Mouse (Mus musculus) skeletal muscle tissue, adult 2 months (tissue): ENCODE results near the gene Olfr145.

Experiments
- DNase-seq: peaks from one replicate; pipeline ENCODE4 v3.0.0-alpha.2; 2012; ENCODE audit warnings: low read depth, low spot score

Olfr145 gene

DNA sequence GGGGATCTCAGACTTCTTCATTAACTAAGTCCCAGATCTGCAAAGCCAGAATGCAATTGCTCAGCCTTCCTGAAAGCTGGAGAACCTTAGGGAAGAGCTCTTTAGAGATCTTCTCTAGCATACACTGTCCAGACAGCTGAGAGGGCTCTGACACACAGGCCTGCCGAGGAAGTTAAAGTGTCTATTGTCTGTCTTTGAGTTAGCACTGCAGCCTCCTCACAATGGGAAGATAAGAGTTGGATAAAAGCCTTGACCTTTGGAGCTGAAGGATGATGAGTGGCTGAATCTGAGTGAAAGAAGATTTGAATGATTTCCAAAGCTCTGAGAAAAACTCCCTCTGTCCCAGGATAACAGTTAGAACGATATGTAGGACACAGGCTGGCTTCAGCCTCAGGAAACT, at the start of gene Olfr145:
TSS of gene Olfr145 (plus strand) at position 64 of the 400 bp plus-strand sequence.
- no peak for DNase-seq

DNA sequence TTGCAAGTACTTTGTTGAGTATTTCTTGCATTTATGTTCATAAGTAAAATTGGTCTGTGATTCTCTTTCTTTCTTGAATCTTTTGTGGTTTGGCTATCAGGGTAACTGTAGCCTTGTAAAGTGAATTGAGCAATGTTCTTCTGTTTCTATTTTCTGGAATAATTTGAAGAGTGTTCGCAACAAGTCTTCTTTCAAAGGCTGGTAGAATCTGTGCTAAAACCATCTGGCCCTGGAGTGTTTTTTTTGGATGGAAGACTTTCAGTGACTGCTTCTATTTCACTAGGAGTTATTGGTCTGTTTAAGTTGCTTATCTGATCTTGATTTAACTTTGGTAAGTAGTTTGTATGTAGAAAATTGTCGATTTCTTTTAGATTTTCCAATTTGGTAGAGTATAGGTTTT, 47.3 kb upstream of the Olfr145 start:
- no peak for DNase-seq

DNA sequence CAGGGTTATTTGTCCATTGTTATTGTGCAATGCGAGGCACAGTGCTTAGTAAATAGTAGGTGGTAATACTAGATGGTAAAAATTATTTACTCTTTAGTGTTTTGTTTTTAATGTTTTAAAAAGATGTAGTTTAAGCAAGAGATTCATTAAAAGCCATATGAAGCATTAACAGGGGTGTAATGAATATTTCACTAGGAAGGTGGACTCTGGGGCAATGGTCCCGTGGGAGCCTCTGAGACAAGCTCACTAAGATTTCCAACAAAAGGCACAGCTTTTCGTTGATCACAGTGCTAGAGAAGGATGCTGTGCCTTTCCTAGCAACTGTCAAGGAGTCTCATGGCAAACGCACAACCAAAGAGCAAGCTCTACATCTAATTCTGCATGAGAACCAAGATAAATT, 42.6 kb upstream of the Olfr145 start, which contains the start of gene Olfr877:
TSS of gene Olfr877 (plus strand) at position 301 of the 400 bp plus-strand sequence.
- DNase-seq, result no peak

DNA sequence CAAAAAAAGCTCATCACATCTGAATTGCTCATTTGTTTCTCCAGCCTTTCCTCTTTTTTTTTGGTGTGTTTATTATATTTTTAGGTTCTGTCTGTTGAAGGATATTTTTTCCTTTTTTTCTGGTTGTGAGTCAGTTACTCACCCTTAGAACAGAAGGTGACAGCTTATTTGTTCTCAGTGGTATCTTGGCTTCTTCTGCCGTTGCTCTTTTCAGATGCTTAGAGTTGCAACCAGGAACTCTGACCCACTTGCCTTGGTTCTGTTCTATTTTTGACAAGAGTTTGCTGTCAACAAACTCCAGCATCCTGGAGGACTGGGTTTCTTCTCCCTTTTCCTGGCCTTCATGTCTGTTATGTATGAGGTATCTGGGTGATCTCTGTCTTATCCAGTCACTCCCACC, 33.2 kb upstream of the Olfr145 start:
- DNase-seq, result no peak

DNA sequence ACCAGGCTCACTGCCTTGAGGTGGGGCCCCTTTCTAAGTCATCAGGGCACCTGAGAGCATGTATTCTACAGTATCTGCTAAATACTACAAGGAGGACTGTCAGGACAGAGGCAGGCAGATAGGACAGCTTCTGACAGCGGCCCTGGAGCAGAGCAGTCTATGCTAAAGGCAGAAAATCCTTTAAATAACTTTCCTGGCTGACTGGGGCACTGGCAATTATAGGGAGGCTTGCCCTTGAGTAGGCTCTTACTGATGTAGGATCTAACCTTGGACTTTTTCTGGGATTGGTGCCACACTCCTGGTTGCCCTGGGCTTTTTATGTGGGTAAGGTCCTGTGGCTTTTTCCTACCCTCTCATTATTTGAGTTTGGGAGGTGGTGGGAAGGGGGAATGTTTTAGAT, 26.3 kb upstream of the Olfr145 start:
- DNase-seq, result no peak

DNA sequence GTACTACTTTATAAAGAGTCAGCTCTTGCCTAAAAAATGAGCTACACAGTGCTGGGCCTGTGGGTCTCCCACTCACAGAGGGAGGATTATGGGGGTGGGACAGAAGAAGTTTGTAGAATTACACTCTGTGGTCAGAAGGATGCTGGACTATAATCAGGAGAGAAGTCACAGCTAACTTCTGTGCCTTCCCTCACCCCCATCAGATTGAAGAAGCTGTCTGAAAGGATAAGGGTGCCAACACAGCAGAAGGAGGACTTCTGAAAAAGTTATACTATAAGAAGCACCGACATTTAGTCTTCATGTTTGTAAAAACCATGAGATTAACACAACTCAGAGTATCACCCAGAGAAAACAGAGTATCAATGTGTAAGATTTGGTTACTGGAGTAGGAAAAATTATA, 25.4 kb upstream of the Olfr145 start:
- no peak for DNase-seq

DNA sequence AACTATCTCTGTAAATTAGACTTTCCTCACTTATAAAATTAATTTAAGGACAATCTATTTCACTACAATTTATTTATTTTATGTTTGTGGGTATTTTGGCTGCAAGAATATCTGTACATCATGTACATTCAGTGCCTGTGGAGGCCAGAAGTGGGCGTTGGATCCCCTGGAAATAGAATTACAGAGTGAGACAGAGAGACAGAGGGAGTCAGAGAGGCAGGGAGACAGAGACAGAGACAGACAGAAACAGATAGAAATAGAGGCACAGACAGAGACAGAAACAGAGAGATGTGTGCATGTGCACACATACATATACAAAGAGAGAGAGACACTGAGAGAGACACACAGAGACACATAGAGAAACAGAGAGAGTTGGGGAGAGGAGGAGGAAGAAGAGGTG, 25.0 kb upstream of the Olfr145 start:
- no peak for DNase-seq

DNA sequence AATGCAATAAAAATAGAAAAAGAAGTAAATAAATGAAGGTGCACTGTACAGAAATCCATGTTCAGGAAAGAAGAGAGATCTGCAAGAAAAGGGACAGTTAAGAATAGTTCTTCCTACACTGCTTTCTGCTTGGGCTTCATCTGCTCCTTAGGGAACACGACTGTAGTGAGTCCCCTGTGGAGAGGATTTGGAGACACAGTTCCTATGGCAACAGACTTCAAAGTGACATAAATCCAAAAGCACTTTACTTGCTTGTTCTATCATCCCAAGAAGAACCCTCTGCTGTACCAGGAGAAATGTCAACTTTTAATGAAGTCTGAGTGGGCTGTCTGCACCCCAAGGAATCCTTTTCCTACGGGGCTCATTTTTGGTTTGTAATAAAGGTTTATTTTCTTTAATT, 5.6 kb upstream of the Olfr145 start:
- no peak for DNase-seq

DNA sequence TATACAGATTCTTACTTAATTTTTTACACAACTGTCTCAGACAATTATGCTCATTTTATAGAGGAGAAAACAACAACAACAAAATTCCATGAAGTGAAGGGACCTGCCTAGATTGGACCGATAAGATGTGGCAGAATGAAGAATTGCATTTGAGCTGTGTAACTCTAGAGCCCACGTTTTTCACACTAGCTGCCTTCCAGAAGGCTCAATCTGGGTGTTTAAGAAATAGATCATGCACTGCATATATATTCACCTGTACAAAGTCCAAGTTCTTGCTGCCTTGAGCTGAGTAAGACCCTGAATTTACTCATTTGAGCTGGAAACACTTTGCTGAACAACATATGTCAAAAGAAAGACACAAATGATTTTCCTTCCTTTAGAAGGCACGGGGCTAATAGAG, 9.0 kb downstream of the Olfr145 start:
- no peak for DNase-seq

DNA sequence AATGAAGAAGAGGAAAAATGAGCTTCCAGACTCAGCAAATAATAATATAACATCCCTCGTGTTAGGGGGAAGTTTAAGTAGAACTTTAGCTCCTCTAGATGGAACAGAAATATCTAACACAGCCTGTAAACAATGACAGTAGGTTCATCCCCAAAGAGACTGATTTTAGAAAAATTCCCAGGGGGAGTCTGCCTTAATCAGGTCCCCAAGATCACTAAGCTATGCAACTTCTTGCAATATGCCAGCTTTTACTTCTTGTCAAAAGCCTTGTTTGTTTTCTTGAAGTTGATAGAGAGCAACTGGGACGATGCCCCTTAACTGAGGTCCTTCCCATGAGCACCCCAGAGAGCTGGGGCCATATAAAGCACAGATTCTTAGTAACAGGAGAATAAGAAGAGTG, 21.0 kb downstream of the Olfr145 start, which contains the start of gene Olfr878:
TSS of gene Olfr878 (plus strand) at position 301 of the 400 bp plus-strand sequence.
- DNase-seq, result no peak

DNA sequence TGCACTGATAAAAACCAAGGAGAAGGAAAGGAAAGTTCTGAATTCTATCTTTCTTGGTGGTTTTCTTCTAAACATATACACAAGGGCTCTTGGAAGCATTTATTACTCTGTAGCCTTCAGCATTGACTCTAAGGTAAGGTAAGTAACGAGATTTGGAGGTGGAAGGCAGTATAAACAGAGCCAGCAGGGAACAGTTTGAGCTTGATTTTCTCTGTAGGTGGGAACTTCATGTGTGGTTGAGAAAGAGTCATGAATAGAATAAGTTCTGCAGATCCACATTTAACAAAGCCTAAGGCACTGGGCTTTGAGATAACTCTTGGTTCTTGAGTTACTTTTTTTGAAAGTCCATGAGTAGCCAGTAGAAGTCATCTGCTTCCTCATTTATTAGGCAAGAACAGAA, 21.5 kb downstream of the Olfr145 start:
- DNase-seq, result no peak

DNA sequence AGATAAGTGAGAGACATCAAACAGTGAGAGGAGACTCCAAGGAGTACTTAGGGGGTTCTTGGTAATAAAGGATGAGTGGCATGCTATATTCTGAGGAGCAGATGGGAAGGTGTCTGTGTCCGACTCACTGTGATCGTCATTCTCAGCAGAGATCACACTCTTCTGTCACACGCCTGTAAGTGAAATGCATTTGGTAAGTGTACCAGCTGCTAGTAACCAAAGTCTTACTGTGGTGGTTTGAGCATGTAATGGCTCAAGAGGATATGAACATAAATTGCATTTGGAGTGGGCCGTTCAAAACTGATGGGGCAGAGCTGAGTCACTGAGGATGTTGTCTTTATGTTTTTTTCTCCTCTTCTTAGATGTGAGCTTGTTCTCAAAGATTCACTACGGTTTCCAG, 27.7 kb downstream of the Olfr145 start:
- DNase-seq, result no peak

DNA sequence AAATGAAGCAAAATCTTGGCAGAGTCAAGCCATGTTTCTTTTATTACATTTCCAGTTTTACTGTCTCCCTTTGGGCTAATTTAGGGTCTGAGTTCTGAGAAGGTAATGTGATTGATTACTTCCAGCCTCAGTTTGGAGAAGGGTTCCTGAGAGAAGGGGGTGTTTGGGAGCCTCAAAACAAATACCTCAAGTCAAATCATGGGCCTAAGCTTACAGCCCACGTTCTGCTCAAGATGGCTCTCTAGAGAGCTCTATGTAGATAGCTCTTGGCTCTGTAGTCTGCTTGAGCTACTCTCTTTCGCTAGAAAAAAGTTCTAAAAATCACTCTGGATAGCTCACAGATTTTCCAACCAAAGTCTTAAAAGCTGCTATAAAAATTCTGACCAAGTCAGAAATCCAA, 28.9 kb downstream of the Olfr145 start:
- DNase-seq, result no peak

DNA sequence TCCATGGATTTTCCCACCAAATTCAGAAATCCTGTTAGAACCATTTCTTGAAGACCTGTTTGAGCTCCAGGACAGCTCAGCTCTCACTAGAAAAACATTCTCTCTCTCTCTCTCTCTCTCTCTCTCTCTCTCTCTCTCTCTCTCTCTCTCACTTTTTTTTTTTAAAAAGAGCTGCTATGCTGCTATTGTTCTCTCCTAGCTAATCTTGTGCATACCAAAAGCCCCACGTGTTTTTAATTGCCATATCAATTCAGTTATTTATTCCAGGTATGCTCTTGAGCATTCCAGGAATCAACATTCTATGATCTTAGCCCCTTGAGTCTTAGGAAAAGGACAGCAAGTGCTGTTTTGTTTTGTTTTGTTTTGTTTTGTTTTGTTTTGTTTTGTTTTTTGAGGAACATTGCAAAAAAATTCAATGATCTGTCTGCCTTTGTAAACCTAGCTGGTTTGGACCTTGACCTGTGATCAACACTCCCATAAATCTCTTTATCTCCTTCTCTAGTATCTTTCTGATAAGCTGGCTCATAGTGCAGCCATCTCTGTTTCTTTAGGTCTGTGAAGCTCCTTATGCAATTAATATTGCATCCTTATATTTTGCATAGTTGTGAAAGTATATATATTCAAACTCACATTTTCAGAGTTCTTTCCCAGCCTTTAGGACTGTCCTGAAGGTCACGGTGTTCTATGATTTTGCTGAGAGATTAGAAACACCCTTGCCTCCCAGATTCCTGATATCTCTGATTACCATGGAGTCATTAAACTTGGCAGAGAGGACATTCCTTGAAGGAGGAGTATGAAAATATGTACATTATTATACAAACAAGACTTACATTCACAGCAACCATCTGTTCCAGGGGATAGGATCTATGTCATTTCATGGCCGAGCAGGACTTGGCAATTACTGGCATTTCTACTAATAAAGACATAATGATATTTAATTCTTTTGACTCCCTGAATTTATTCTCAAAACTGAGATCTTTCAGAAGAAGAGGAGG, 29.8 kb downstream of the Olfr145 start:
- DNase-seq, result no peak

DNA sequence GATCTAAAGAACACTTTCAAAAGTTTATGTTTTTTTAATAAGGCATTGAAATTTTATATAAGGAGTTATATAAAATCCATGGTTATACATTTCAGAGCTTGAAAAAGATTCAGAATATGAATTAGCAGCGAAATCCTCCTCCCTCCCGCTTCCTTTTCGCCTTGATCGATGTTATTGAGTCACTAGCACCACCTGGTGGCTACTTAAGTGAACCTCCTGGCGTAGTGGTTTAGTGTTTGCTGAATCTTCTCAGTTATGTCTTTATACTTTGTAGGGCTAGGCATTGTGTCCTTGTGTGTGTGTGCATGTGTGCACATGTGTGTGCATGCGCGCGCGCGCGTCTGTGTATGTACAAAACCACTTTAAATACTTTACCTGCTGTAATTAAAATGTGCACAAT, 36.0 kb downstream of the Olfr145 start:
- peak; percentile 11 for DNase-seq

DNA sequence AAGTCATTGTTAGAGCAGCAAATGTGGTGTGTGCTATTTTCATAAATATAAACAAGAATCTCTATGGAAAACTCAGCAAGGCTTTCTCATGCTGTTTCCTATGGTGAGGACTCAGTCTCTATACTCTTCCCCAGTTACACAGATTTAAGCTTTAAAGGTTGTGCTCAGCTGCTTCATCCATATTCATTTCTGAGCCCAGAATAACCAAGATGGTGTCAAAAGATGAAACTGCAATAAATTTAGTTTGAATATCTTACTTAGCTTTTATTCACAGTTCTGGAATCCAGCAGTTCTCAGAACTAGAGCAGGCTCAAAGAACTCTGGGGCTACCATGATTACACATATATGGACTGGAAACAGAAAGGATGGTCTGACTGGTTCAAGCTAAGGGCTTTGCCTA, 37.6 kb downstream of the Olfr145 start:
- DNase-seq, result no peak

DNA sequence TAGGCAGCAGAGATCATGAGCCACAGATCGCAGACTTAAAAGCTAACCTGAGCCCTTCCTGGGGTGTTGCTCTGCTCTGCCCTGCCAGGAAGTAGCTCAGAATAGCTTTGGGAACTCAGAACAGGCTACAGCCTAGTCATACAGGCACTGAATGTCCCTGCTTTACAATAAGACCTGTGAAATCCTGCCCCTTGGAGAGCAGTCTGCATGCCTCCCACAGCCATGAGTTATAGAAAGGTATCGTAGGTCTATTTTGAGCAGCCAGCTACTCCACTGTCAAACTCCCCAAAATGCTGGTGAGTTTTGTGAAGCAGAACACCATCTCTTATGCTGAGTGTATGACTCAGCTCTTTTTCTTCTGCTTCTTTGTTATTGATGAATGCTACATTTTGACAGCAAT, 44.6 kb downstream of the Olfr145 start:
- DNase-seq, result no peak
